Mouse (Mus musculus) CD4-positive, CD25-positive, alpha-beta regulatory T cell, adult 9 weeks (primary cell): ENCODE measurements around the gene Samd3. TPM values are rescaled to one million over a fixed set of nuclear protein-coding genes. Genes with fewer than 3 reads are reported as not detected.

Experiments used
- polyA plus RNA-seq: library from polyadenylated mRNA; unstranded; fragments of 100-300 nt; shearing (Covaris generic); gene quantifications from one replicate; pipeline ENCODE4 v1.2.1, GENCODE M21; 2017

The Samd3 gene
- 2.8 TPM for polyA plus RNA-seq

GRCm38 (mm10) chr10:26229488-26229887, at the start of gene Samd3:
Gene Samd3 (plus strand): TSS chr10:26229707.

Other genes starting within 250 kb of the Samd3 start
- gene Gm9767, start 151.5 kb upstream of the Samd3 start, polyA plus RNA-seq, result not detected
- not detected for gene Tmem200a, start 150.7 kb upstream of the Samd3 start, polyA plus RNA-seq
- 11.3 TPM for gene L3mbtl3, start 146.3 kb downstream of the Samd3 start, polyA plus RNA-seq